Mouse (Mus musculus): ENCODE measurements at regions not wholly inside any gene's neighbourhood (a gene's known extent, or its start where the extent isn't known, plus 50 kb on each side); places are given as distances from the start of the nearest gene placed in this dataset.

GRCm38 (mm10) chr4:53218291-53218640 is 58.6 kb upstream of the Abca1 start:
- TF ChIP-seq CTCF (IDR thresholded peaks at IDR 0.05; ENCODE audit: extremely low read depth, insufficient read length, insufficient replicate concordance, low read depth, low read length), result no peak
- no peak for TF ChIP-seq POLR2A (IDR thresholded peaks at IDR 0.05; ENCODE audit: low read depth, low read length)
